Mouse (Mus musculus): Measurements from ENCODE around the gene Ube2h. TPM values are rescaled to one million over a fixed set of nuclear protein-coding genes. Genes with fewer than 3 reads are reported as not detected.

The Ube2h gene
- polyA plus RNA-seq, 1 experiment from 2014 or later, result 58.4 TPM

DNA sequence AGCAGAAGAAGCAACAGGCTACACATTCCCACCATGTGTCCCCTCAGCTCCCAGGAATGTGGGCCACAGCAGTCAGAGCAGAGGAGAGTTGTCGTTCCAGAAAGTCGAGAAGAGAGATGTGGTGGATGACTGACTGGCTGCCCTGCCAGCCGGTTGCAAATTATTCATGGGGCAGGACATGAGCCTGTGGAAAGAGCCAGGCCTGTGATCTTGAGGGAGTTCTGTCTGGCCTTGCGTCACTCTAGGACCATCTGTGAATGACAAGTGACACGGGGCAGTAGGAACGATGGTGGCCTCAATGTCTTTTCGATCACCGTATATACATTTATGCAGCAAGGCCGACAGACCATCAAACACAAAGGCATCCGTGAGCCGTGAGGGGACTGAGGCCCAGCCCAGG lies 108.7 kb downstream of the Ube2h start:
- Histone ChIP-seq H3K27ac (ENCODE audit: low read depth, low read length) (no peak overlapping the region), H3K27me3 (ENCODE audit: control insufficient read depth, insufficient read depth, low read length) (no peaks in the 10 kb centered on the region), H3K36me3 (ENCODE audit: control insufficient read depth, insufficient read depth, low read length) (no peaks in the 10 kb centered on the region), H3K4me1 (ENCODE audit: control insufficient read depth, insufficient read depth, low read length) (no peaks in the 10 kb centered on the region; the same call in 1 of the 2 replicates), H3K9me3 (replicated peaks; ENCODE audit: control insufficient read depth, low read length) (no peaks in the 10 kb centered on the region), H3K4me3 (ENCODE audit: low read depth, low read length) (no peak overlapping the region), H3K4me2 (no peak overlapping the region), H3K9ac (ENCODE audit: low read depth, low read length) (no peak overlapping the region)
- ATAC-seq (replicated peaks; ENCODE audit: insufficient number of reproducible peaks, low FRiP score, low TSS enrichment), result no peak
- 69% methylated on average over 11 of the region's 11 CpGs for WGBS (ENCODE audit: insufficient replicate concordance)

DNA sequence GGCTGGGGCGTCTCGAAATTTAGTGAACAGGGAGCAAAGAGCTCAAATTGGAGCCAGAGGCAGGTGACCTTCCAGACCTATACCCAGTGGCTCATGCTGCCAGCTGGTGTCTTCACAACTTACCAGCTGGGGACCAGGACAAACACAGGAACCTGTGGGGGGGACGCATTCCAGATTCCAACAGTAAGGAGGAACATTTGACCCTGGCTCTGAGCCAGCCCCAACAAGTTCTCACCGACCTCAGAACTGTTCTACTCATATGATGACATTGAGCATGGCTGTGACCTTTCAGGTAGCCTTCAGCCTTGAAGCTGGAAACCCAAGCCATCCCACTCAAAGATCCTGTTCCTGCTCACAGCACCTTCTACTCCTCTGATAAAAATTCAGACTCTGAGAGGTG lies 120.7 kb downstream of the Ube2h start:
- H3K27me3 ChIP-seq (ENCODE audit: control insufficient read depth, insufficient read depth, low read length), result peaks cover 44% of the 10 kb centered on the region
- no peaks in the 10 kb centered on the region for H3K36me3 ChIP-seq (ENCODE audit: control insufficient read depth, insufficient read depth, low read length)
- H3K4me2 ChIP-seq, result no peak overlapping the region
- no peaks in the 10 kb centered on the region for H3K9me3 ChIP-seq (replicated peaks; ENCODE audit: control insufficient read depth, low read length)
- H3K9ac ChIP-seq (ENCODE audit: low read depth, low read length), result no peak overlapping the region
- ATAC-seq (replicated peaks; ENCODE audit: insufficient number of reproducible peaks, low FRiP score, low TSS enrichment), result no peak
- 66% methylated on average over 4 of the region's 4 CpGs for WGBS (ENCODE audit: insufficient replicate concordance)
- no peak overlapping the region for H3K27ac ChIP-seq (ENCODE audit: low read depth, low read length)
- H3K4me1 ChIP-seq (ENCODE audit: control insufficient read depth, insufficient read depth, low read length), result peaks cover 6% of the 10 kb centered on the region
- H3K4me3 ChIP-seq (ENCODE audit: low read depth, low read length), result no peak overlapping the region

DNA sequence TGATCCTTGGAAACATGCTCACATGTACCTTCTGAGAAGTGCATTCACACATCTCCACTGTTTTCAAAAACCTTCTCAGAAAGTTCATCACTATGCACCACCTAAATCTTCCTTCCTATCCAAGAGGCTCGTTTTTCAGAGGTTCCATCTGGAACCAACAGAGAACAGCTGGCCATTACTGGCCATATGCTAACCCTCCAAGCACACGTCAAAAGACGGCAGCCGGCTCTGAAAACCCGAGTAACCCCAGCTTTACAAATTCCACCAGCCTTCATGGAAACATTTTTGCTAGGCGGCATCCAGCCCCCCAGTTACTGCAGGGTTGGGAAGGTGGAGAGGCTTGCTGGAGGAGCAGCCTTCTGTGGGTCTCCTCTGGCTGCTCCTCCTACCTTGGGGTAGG lies 122.3 kb downstream of the Ube2h start:
- no peak overlapping the region for H3K4me3 ChIP-seq (ENCODE audit: low read depth, low read length)
- 61% methylated on average over 6 of the region's 6 CpGs for WGBS (ENCODE audit: insufficient replicate concordance)
- no peak overlapping the region for H3K9ac ChIP-seq (ENCODE audit: low read depth, low read length)
- H3K4me2 ChIP-seq, result no peak overlapping the region
- no peaks in the 10 kb centered on the region for H3K36me3 ChIP-seq (ENCODE audit: control insufficient read depth, insufficient read depth, low read length)
- peaks cover 9% of the 10 kb centered on the region for H3K4me1 ChIP-seq (ENCODE audit: control insufficient read depth, insufficient read depth, low read length)
- H3K27me3 ChIP-seq (ENCODE audit: control insufficient read depth, insufficient read depth, low read length), result peaks cover 58% of the 10 kb centered on the region
- no peak overlapping the region for H3K27ac ChIP-seq (ENCODE audit: low read depth, low read length)
- no peak for ATAC-seq (replicated peaks; ENCODE audit: insufficient number of reproducible peaks, low FRiP score, low TSS enrichment)
- H3K9me3 ChIP-seq (replicated peaks; ENCODE audit: control insufficient read depth, low read length), result no peaks in the 10 kb centered on the region

DNA sequence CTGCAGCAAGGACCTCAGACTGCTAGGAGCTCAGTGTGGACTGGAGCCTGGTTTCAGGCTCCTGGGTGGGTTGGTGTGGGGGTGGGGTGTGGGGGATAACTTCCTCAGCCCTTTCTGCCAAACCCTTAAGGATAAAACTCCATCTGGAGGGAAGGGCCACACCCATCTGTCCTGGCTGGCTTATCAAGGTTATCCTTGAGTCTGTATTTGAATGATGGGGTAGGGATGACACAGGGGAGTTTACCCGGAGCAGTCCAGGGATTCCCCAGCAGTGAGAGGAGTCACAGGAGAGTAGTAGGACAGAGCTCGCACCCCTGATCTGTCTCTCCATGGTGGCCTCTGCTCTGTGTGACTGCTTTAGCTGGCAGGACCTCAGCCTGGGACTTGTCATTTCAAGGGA lies 124.0 kb downstream of the Ube2h start:
- 24% methylated on average over 2 of the region's 2 CpGs for WGBS (ENCODE audit: insufficient replicate concordance)
- no peaks in the 10 kb centered on the region for H3K36me3 ChIP-seq (ENCODE audit: control insufficient read depth, insufficient read depth, low read length)
- no peak for ATAC-seq (replicated peaks; ENCODE audit: insufficient number of reproducible peaks, low FRiP score, low TSS enrichment)
- no peak overlapping the region for H3K27ac ChIP-seq (ENCODE audit: low read depth, low read length)
- H3K27me3 ChIP-seq (ENCODE audit: control insufficient read depth, insufficient read depth, low read length), result peaks cover 70% of the 10 kb centered on the region
- H3K9ac ChIP-seq (ENCODE audit: low read depth, low read length), result no peak overlapping the region
- H3K4me1 ChIP-seq (ENCODE audit: control insufficient read depth, insufficient read depth, low read length), result peaks cover 19% of the 10 kb centered on the region
- H3K9me3 ChIP-seq (replicated peaks; ENCODE audit: control insufficient read depth, low read length), result no peaks in the 10 kb centered on the region
- no peak overlapping the region for H3K4me3 ChIP-seq (ENCODE audit: low read depth, low read length)
- no peak overlapping the region for H3K4me2 ChIP-seq

DNA sequence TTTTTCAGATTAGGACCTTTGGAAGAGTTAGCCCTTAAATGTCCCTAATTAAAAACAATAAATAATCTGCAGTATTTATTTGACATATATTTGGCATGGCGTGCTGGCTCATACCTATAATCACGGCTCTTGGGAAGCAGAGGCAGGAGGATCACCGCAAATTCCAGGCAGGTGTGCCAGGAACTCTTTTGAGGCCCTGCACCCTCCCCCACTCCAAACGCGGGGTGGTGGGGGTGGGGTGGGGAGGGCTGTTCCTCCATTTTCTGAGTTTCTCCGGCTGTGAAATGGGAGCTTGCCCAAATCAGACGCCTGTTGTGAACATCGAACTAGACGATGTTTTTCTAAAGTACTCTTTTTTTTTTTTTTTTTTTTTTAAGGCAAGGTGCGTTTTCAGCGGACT lies 125.3 kb downstream of the Ube2h start:
- Histone ChIP-seq H3K4me3 (ENCODE audit: low read depth, low read length) (no peak overlapping the region), H3K27ac (ENCODE audit: low read depth, low read length) (no peak overlapping the region), H3K9me3 (replicated peaks; ENCODE audit: control insufficient read depth, low read length) (no peaks in the 10 kb centered on the region), H3K4me2 (peak overlapping the region; percentile 16; the same call in 1 of the 2 replicates), H3K9ac (ENCODE audit: low read depth, low read length) (no peak overlapping the region), H3K27me3 (ENCODE audit: control insufficient read depth, insufficient read depth, low read length) (peaks cover 81% of the 10 kb centered on the region), H3K36me3 (ENCODE audit: control insufficient read depth, insufficient read depth, low read length) (no peaks in the 10 kb centered on the region), H3K4me1 (ENCODE audit: control insufficient read depth, insufficient read depth, low read length) (peaks cover 30% of the 10 kb centered on the region)
- 15% methylated on average over 11 of the region's 11 CpGs for WGBS (ENCODE audit: insufficient replicate concordance)
- no peak for ATAC-seq (replicated peaks; ENCODE audit: insufficient number of reproducible peaks, low FRiP score, low TSS enrichment)

DNA sequence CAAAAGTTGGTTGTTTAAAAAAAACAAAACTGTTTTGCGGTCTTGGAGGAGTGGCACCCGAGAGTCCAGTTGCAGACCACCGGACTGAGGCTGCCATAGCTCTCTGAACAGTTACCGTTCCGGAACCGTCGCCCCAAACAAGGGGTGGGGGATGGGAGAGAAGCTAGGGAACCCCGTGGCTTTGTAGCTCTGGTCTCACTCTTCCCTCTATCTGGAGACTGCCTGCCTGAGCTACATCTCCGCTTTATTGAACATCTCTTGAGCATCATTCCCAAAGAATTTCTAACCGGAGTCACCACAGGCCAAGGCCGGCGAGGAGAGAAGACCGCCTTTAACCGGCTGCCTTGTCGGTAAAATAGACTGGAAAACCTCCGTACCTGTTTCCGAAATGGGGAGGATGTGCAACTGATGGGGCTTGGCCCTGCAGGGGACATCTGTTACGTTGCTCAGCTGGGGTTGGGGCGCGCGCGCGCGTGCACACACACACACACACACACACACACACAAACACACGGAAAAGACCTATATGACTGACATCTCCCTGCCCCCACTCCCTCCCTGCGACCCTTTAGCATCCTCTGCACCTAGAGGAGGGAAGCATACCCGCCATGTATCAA lies 126.2 kb downstream of the Ube2h start:
- Histone ChIP-seq H3K4me3 (ENCODE audit: low read depth, low read length) (no peak overlapping the region), H3K9me3 (replicated peaks; ENCODE audit: control insufficient read depth, low read length) (no peaks in the 10 kb centered on the region), H3K27me3 (ENCODE audit: control insufficient read depth, insufficient read depth, low read length) (peaks cover 90% of the 10 kb centered on the region), H3K27ac (ENCODE audit: low read depth, low read length) (no peak overlapping the region), H3K4me1 (ENCODE audit: control insufficient read depth, insufficient read depth, low read length) (peaks cover 39% of the 10 kb centered on the region), H3K36me3 (ENCODE audit: control insufficient read depth, insufficient read depth, low read length) (no peaks in the 10 kb centered on the region), H3K4me2 (no peak overlapping the region), H3K9ac (ENCODE audit: low read depth, low read length) (no peak overlapping the region)
- no peak for ATAC-seq (replicated peaks; ENCODE audit: insufficient number of reproducible peaks, low FRiP score, low TSS enrichment)
- WGBS (ENCODE audit: insufficient replicate concordance), result 3% methylated on average over 27 of the region's 27 CpGs

DNA sequence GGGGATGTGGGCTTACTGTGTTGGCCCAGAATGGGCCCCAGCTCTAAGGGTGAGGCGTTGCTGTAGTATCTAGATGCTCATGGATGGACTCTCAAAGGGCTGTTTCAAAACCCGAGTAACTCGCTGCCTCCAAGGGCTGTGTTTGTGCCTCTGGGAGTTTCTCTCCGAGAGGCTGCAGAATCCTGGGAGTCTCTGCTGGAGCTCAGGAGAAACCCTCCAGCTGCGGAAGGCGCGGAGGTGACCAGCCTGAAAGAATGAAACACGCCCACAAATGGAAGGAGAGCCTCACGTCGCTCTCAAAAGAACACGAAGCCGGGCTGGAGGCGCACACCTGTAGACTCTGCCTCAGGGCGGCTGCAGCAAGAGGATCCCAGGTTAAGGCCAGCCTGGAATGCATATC lies 127.0 kb downstream of the Ube2h start:
- Histone ChIP-seq H3K27ac (ENCODE audit: low read depth, low read length) (no peak overlapping the region), H3K27me3 (ENCODE audit: control insufficient read depth, insufficient read depth, low read length) (peaks cover 95% of the 10 kb centered on the region), H3K4me1 (ENCODE audit: control insufficient read depth, insufficient read depth, low read length) (peaks cover 43% of the 10 kb centered on the region), H3K9me3 (replicated peaks; ENCODE audit: control insufficient read depth, low read length) (no peaks in the 10 kb centered on the region), H3K4me2 (0 out of 2 replicates have a peak overlapping the region, but pooled peaks have one; percentile 5), H3K4me3 (ENCODE audit: low read depth, low read length) (no peak overlapping the region), H3K9ac (ENCODE audit: low read depth, low read length) (no peak overlapping the region), H3K36me3 (ENCODE audit: control insufficient read depth, insufficient read depth, low read length) (no peaks in the 10 kb centered on the region)
- ATAC-seq (replicated peaks; ENCODE audit: insufficient number of reproducible peaks, low FRiP score, low TSS enrichment), result no peak
- WGBS (ENCODE audit: insufficient replicate concordance), result 3% methylated on average over 14 of the region's 14 CpGs

DNA sequence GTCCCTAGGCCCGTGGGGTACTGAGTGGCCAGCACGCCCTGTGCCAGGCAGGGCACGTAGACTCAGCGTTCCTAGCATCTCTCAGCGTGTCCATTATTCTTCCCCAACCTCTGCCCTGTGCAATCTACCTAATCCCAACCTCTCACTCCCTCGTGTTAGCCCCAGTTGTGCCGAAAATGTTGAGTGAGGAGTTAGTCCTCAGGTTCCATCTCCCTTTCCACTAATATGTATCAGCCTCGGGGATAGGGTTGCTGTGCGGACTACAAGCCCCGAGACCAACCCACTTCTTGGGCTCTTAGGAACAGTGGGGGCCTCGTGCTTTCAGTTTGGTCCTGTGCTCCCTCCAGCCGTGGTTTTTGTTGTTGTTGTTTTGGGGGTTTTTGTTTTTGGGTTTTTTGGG lies 127.8 kb downstream of the Ube2h start:
- no peak for ATAC-seq (replicated peaks; ENCODE audit: insufficient number of reproducible peaks, low FRiP score, low TSS enrichment)
- H3K4me2 ChIP-seq, result peak overlapping the region; percentile 59
- H3K4me1 ChIP-seq (ENCODE audit: control insufficient read depth, insufficient read depth, low read length), result peaks cover 43% of the 10 kb centered on the region
- no peak overlapping the region for H3K9ac ChIP-seq (ENCODE audit: low read depth, low read length)
- H3K27me3 ChIP-seq (ENCODE audit: control insufficient read depth, insufficient read depth, low read length), result peaks cover 95% of the 10 kb centered on the region
- no peak overlapping the region for H3K27ac ChIP-seq (ENCODE audit: low read depth, low read length)
- no peaks in the 10 kb centered on the region for H3K9me3 ChIP-seq (replicated peaks; ENCODE audit: control insufficient read depth, low read length)
- no peaks in the 10 kb centered on the region for H3K36me3 ChIP-seq (ENCODE audit: control insufficient read depth, insufficient read depth, low read length)
- 3% methylated on average over 12 of the region's 12 CpGs for WGBS (ENCODE audit: insufficient replicate concordance)
- H3K4me3 ChIP-seq (ENCODE audit: low read depth, low read length), result peak overlapping the region; percentile 41

DNA sequence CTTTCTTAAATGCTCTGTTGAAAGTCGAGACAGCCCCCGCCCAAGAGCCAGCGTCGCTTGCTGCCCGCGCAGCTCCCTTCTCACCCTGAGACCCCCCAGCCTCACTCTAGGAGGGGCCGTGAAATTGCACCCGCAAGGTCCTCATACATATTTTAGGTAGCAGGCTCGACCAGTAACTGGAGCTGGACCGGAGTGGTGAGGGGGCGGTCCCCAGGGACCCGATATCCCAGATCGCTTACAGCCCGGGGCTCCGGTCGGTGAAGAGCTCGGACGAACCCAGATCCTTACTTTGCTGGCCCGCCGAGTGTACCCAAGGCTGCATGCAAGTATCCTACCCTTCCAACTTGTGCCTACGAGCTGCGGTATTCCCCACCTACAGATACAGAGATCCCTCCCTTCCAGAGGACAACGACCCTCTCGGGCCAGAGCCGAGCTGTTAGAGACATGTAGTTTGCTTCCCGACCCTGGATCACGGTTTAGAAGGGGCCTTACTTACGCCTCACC lies 128.4 kb downstream of the Ube2h start:
- no peak overlapping the region for H3K9ac ChIP-seq (ENCODE audit: low read depth, low read length)
- H3K4me2 ChIP-seq, result peak overlapping the region; percentile 59
- H3K4me3 ChIP-seq (ENCODE audit: low read depth, low read length), result peak overlapping the region; percentile 41
- ATAC-seq (replicated peaks; ENCODE audit: insufficient number of reproducible peaks, low FRiP score, low TSS enrichment), result no peak
- no peak overlapping the region for H3K27ac ChIP-seq (ENCODE audit: low read depth, low read length)
- WGBS (ENCODE audit: insufficient replicate concordance), result under 1% methylated on average over 28 of the region's 28 CpGs
- no peaks in the 10 kb centered on the region for H3K36me3 ChIP-seq (ENCODE audit: control insufficient read depth, insufficient read depth, low read length)
- H3K9me3 ChIP-seq (replicated peaks; ENCODE audit: control insufficient read depth, low read length), result no peaks in the 10 kb centered on the region
- H3K4me1 ChIP-seq (ENCODE audit: control insufficient read depth, insufficient read depth, low read length), result peaks cover 43% of the 10 kb centered on the region
- H3K27me3 ChIP-seq (ENCODE audit: control insufficient read depth, insufficient read depth, low read length), result peaks cover 95% of the 10 kb centered on the region

All from heart, embryonic 11.5 days (tissue).